Mouse (Mus musculus) embryonic facial prominence, embryonic 13.5 days (tissue): ENCODE results near the gene Thrap3. TPM values are rescaled to one million over a fixed set of nuclear protein-coding genes. Genes with fewer than 3 reads are reported as not detected.

ENCODE experiments used
- ATAC-seq: fragments of 200-750 bp; cut with Nextera tagmentation; 2 replicates; pipeline ENCODE4 v1.8.0; 2017; ENCODE audit warnings: low read depth; ENCODE audit not compliant: insufficient number of reproducible peaks, insufficient read depth, low FRiP score, low TSS enrichment
- H3K27ac ChIP-seq: fragments of 300-500 bp; sonication (generic); 2 replicates; pipeline ENCODE4 v1.5.1; 2015; ENCODE audit warnings: moderate library complexity, mild to moderate bottlenecking, inconsistent platforms
- H3K27me3 ChIP-seq: fragments of 300-500 bp; sonication (generic); 2 replicates; pipeline ENCODE4 v1.6.1; 2015; ENCODE audit warnings: mild to moderate bottlenecking, inconsistent platforms
- H3K36me3 ChIP-seq: fragments of 300-500 bp; sonication (generic); 2 replicates; pipeline ENCODE4 v1.6.1; 2015; ENCODE audit warnings: mild to moderate bottlenecking, inconsistent platforms
- H3K4me1 ChIP-seq: fragments of 300-500 bp; sonication (generic); 2 replicates; pipeline ENCODE4 v1.6.1; 2015; ENCODE audit warnings: inconsistent platforms
- H3K4me2 ChIP-seq: fragments of 300-500 bp; sonication (generic); 2 replicates; pipeline ENCODE4 v1.6.1; 2015; ENCODE audit warnings: moderate library complexity, mild to moderate bottlenecking, inconsistent platforms
- H3K4me3 ChIP-seq: fragments of 300-500 bp; sonication (generic); 2 replicates; pipeline ENCODE4 v1.5.1; 2015; ENCODE audit warnings: mild to moderate bottlenecking, inconsistent platforms
- H3K9ac ChIP-seq: fragments of 300-500 bp; sonication (generic); 2 replicates; pipeline ENCODE4 v1.6.1; 2015; ENCODE audit warnings: mild to moderate bottlenecking, inconsistent platforms
- H3K9me3 ChIP-seq: fragments of 300-500 bp; sonication (generic); 2 replicates; pipeline ENCODE4 v1.6.1; 2016; ENCODE audit warnings: inconsistent platforms
- WGBS: fragments of 180-500 bp; shearing (Covaris S2); methylation state at CpG from one replicate; pipeline ENCODE4 v1.1.7; 2015; ENCODE audit warnings: mixed read lengths; 5-methylcytosine and 5-hydroxymethylcytosine counted together
- polyA plus RNA-seq: library from polyadenylated mRNA; unstranded; fragments of >200 nt; fragmentation: Nextera tagmentation; extraction: Ambion mirVana; gene quantifications from 2 replicates; pipeline ENCODE4 v1.2.1, GENCODE M21; 2015

The Thrap3 gene
- polyA plus RNA-seq = 248 and 262 TPM in 2 replicates

GRCm38 (mm10) chr4:126202303-126203181 lies at the start of gene Thrap3:
Thrap3 (minus strand) TSS chr4:126202760.
- Histone ChIP-seq H3K4me2 (peak within 1 kb of the TSS; percentile 78), H3K27ac (peak within 1 kb of the TSS; percentile 97), H3K27me3 (no peaks in the 10 kb centered on the region), H3K9me3 (no peaks in the 10 kb centered on the region), H3K4me3 (peak within 1 kb of the TSS; percentile 71), H3K4me1 (peaks cover 36% of the 10 kb centered on the region), H3K9ac (peak within 1 kb of the TSS; percentile 89), H3K36me3 (no peaks in the 10 kb centered on the region)
- under 1% methylated on average over 72 of the region's 75 CpGs for WGBS
- ATAC-seq = peak; percentile 99

GRCm38 (mm10) chr4:126251655-126252254 lies 49.2 kb upstream of the Thrap3 start:
- H3K27ac ChIP-seq = 0 out of 2 replicates have a peak overlapping the region, but pooled peaks have one; percentile 39
- no peaks in the 10 kb centered on the region for H3K9me3 ChIP-seq
- H3K27me3 ChIP-seq = no peaks in the 10 kb centered on the region
- no peak for ATAC-seq
- H3K9ac ChIP-seq = peak overlapping the region; percentile 59
- H3K4me2 ChIP-seq = peak overlapping the region; percentile 17
- H3K4me1 ChIP-seq = peaks cover 67% of the 10 kb centered on the region
- 53% methylated on average over 11 of the region's 11 CpGs for WGBS
- 0 out of 2 replicates have a peak overlapping the region, but pooled peaks have one; percentile 10 for H3K4me3 ChIP-seq
- no peaks in the 10 kb centered on the region; the same call in 1 of the 2 replicates for H3K36me3 ChIP-seq

DNA sequence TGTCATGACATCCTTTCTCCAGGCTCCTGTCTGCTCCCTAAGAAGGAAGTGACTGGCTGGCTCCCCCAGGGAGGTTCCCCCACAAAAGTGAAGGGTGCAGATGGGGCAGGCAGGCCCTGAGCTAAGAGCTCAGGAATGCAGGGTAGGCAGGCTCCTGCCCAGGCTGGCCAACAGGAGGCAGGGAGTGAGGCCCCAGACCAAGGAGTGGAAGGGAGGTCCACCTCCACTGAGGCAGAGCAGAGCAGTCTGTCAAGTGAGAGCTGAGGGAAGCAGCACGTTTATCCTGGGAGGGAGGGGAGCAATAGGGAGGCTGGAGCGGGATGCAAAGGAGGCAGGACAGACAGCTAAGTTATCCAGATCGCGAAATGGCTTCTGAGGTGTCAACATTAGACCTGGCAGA lies 48.1 kb upstream of the Thrap3 start:
- H3K27ac ChIP-seq = no peak overlapping the region
- no peaks in the 10 kb centered on the region for H3K27me3 ChIP-seq
- H3K36me3 ChIP-seq = peaks cover 8% of the 10 kb centered on the region
- H3K9me3 ChIP-seq = no peaks in the 10 kb centered on the region
- no peak overlapping the region for H3K4me3 ChIP-seq
- ATAC-seq = no peak
- H3K9ac ChIP-seq = peak overlapping the region; percentile 59
- no peak overlapping the region for H3K4me2 ChIP-seq
- WGBS = 53% methylated on average over 4 of the region's 4 CpGs
- H3K4me1 ChIP-seq = peaks cover 71% of the 10 kb centered on the region

GRCm38 (mm10) chr4:126248261-126248868 lies 45.8 kb upstream of the Thrap3 start:
- H3K36me3 ChIP-seq = peaks cover 10% of the 10 kb centered on the region
- no peaks in the 10 kb centered on the region for H3K27me3 ChIP-seq
- no peak for ATAC-seq
- H3K27ac ChIP-seq = 0 out of 2 replicates have a peak overlapping the region, but pooled peaks have one; percentile 16
- no peaks in the 10 kb centered on the region for H3K9me3 ChIP-seq
- 0 out of 2 replicates have a peak overlapping the region, but pooled peaks have one; percentile 3 for H3K4me3 ChIP-seq
- 21% methylated on average over 11 of the region's 11 CpGs for WGBS
- peak overlapping the region; percentile 54; the same call in 1 of the 2 replicates for H3K9ac ChIP-seq
- peak overlapping the region; percentile 4; the same call in 1 of the 2 replicates for H3K4me2 ChIP-seq
- H3K4me1 ChIP-seq = peaks cover 56% of the 10 kb centered on the region

DNA sequence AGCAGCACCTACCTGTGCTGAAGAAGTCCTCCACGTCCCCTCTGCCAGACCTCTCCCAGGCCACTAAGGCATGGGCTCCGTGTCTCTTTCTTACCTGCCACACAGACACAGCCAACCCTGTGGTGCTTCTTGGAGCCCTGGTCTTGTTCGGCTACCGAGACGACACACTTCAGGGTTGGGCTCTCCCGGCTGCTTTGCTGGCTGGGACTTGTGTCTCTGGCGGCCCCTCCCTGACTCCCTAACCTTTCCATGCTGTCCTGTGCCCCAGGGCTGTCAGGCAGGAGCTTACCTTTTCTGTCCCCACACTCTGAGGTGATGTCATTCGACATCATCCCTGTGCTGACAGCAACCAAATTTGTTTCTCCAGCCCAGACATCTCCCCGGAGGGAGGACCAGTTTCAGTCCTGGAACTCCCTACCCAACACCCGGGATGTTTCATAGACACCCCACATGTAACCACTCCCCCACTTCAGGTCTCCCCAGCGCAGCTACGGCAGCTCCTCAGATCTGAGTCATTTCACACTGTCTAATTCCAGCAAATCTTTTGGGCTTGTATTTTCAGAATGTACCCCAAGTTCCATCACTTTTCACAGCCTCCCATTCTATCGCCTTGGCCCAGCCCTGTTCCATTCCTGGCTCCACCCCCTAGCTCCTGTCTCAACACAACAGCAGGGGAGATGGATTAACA lies 43.8 kb upstream of the Thrap3 start:
- H3K36me3 ChIP-seq = peaks cover 29% of the 10 kb centered on the region
- peak overlapping the region; percentile 21; the same call in 1 of the 2 replicates for H3K9ac ChIP-seq
- peaks cover 36% of the 10 kb centered on the region for H3K4me1 ChIP-seq
- no peaks in the 10 kb centered on the region for H3K27me3 ChIP-seq
- H3K4me2 ChIP-seq = no peak overlapping the region
- no peak overlapping the region for H3K4me3 ChIP-seq
- no peaks in the 10 kb centered on the region for H3K9me3 ChIP-seq
- H3K27ac ChIP-seq = no peak overlapping the region
- ATAC-seq = no peak
- 77% methylated on average over 13 of the region's 13 CpGs for WGBS

DNA sequence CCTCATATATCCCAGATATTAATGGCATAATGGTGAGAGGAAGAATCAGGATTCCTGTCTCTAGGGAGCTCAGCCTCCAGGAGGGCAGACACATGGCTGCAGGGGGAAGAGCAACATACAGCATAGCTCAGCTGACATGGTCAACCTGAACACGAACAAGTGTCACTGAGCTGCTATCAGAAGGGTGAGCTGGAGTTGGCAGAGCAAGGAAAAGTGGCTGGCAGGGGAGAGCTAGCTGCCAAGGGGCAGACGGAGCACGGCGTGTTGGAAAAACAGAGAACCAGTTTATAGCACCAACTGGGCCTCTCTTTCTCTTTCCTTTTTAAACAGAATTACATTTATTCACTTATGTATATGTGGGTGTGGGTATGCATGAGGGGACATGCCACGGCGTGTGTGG lies 40.0 kb upstream of the Thrap3 start:
- Histone ChIP-seq H3K9ac (no peak overlapping the region), H3K4me1 (peaks cover 24% of the 10 kb centered on the region), H3K27me3 (no peaks in the 10 kb centered on the region), H3K4me3 (no peak overlapping the region), H3K9me3 (no peaks in the 10 kb centered on the region), H3K4me2 (no peak overlapping the region), H3K36me3 (peaks cover 65% of the 10 kb centered on the region), H3K27ac (no peak overlapping the region)
- WGBS = 90% methylated on average over 6 of the region's 6 CpGs
- ATAC-seq = no peak

DNA sequence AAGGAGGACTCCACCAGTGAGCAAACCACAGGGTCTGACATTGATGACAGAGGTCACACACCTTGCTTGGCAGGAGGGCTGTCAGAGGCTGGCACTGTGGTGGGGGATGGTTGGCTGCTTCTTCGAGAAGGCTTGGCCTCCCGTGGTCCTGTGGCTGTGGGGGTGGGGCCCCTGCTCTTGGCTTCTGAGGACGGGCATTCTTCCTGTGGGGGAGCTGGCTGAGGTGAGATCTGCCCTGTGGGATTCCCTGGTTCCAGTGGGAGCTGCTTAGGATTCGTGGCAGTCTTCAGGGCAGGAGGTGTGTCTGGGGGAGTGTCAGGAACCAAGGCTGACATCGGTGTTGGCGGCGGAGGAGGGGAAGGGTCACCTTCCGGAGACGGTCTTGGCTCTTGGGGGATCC lies 39.4 kb upstream of the Thrap3 start:
- no peak overlapping the region for H3K4me2 ChIP-seq
- H3K27me3 ChIP-seq = no peaks in the 10 kb centered on the region
- no peaks in the 10 kb centered on the region for H3K9me3 ChIP-seq
- H3K4me1 ChIP-seq = peaks cover 19% of the 10 kb centered on the region
- no peak overlapping the region for H3K9ac ChIP-seq
- no peak overlapping the region for H3K27ac ChIP-seq
- 62% methylated on average over 9 of the region's 9 CpGs for WGBS
- ATAC-seq = no peak
- H3K4me3 ChIP-seq = no peak overlapping the region
- H3K36me3 ChIP-seq = peaks cover 71% of the 10 kb centered on the region

GRCm38 (mm10) chr4:126239862-126240475 lies 37.4 kb upstream of the Thrap3 start:
- Histone ChIP-seq H3K27me3 (no peaks in the 10 kb centered on the region), H3K4me1 (peaks cover 12% of the 10 kb centered on the region), H3K4me3 (no peak overlapping the region), H3K36me3 (peaks cover 80% of the 10 kb centered on the region), H3K4me2 (no peak overlapping the region), H3K9ac (no peak overlapping the region), H3K27ac (no peak overlapping the region), H3K9me3 (no peaks in the 10 kb centered on the region)
- ATAC-seq = no peak
- WGBS = 91% methylated on average over 13 of the region's 13 CpGs

DNA sequence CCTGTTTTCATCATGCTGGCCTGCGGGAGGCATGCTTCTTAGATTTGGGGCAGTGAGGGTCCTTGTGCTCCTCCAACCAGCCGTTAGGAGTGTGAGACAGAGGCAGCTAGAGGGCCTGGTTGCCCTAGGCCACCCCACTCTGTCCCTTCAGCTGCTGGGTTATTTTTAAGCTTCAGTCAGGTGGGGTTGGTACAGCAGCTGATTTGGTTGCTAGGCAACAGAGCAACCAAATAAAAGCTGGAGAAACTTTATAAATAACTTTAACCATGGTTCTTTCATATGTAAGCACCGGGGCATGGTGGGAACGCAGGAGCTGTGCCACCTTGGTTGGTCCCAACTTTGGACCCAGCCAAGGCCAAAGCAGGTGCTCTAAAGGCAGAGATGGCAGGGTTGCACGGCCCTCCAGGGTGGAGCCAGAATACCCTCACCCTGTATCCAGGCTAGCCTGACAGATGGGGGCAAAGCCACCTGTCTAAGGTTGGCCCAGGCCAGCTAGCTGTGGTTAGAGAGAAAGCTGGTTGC lies 35.2 kb upstream of the Thrap3 start:
- no peak for ATAC-seq
- Histone ChIP-seq H3K4me1 (peaks cover 12% of the 10 kb centered on the region), H3K27me3 (no peaks in the 10 kb centered on the region), H3K9me3 (no peaks in the 10 kb centered on the region), H3K9ac (0 out of 2 replicates have a peak overlapping the region, but pooled peaks have one; percentile 2), H3K4me2 (no peak overlapping the region), H3K36me3 (peaks cover 98% of the 10 kb centered on the region), H3K27ac (0 out of 2 replicates have a peak overlapping the region, but pooled peaks have one; percentile 28), H3K4me3 (no peak overlapping the region)
- WGBS = 71% methylated on average over 5 of the region's 5 CpGs

GRCm38 (mm10) chr4:126236467-126237280 lies 34.1 kb upstream of the Thrap3 start:
- Histone ChIP-seq H3K36me3 (peaks cover 98% of the 10 kb centered on the region), H3K9ac (no peak overlapping the region), H3K27ac (no peak overlapping the region), H3K4me2 (no peak overlapping the region; the same call in 1 of the 2 replicates), H3K4me1 (peaks cover 12% of the 10 kb centered on the region), H3K4me3 (no peak overlapping the region), H3K27me3 (no peaks in the 10 kb centered on the region), H3K9me3 (no peaks in the 10 kb centered on the region)
- no peak for ATAC-seq
- WGBS = 54% methylated on average over 62 of the region's 63 CpGs
